Mouse (Mus musculus) forebrain, embryonic 11.5 days (tissue): ENCODE results near the gene Ccdc93. TPM values are rescaled to one million over a fixed set of nuclear protein-coding genes. Genes with fewer than 3 reads are reported as not detected.
A peak's percentile ranks its signal among the peaks of the same experiment; 100 is the strongest.

Experiments used
- ATAC-seq: fragments of 200-750 bp; cut with Nextera tagmentation; replicated peaks from 2 replicates; pipeline ENCODE4 v1.8.0; 2017; ENCODE audit warnings: moderate TSS enrichment; ENCODE audit not compliant: low FRiP score
- DNase-seq: peaks from one replicate; pipeline ENCODE4 v3.0.0-alpha.2; 2017; ENCODE audit warnings: low spot score
- H3K27ac ChIP-seq: fragments of 300-500 bp; sonication (generic); 2 replicates; pipeline ENCODE4 v1.5.1; 2014; ENCODE audit warnings: low read depth, low read length
- H3K27me3 ChIP-seq: fragments of 300-500 bp; sonication (generic); 2 replicates; pipeline ENCODE4 v1.6.1; 2014; ENCODE audit warnings: mild to moderate bottlenecking, low read length, mixed read lengths; ENCODE audit not compliant: control insufficient read depth, insufficient read depth
- H3K36me3 ChIP-seq: fragments of 300-500 bp; sonication (generic); 2 replicates; pipeline ENCODE4 v1.6.1; 2014; ENCODE audit warnings: mild to moderate bottlenecking, low read length, moderate library complexity, mixed read lengths; ENCODE audit not compliant: control insufficient read depth, insufficient read depth
- H3K4me1 ChIP-seq: fragments of 300-500 bp; sonication (generic); replicated peaks from 2 replicates; pipeline ENCODE4 v1.6.1; 2014; ENCODE audit warnings: low read length, mixed read lengths; ENCODE audit not compliant: control insufficient read depth, insufficient read depth
- H3K4me2 ChIP-seq: fragments of 300-500 bp; sonication (generic); 2 replicates; pipeline ENCODE4 v1.6.1; 2014; ENCODE audit warnings: low read depth, mild to moderate bottlenecking, low read length, moderate library complexity, mixed read lengths; ENCODE audit not compliant: severe bottlenecking
- H3K4me3 ChIP-seq: fragments of 300-500 bp; sonication (generic); 2 replicates; pipeline ENCODE4 v1.5.1; 2014; ENCODE audit warnings: low read depth, low read length
- H3K9ac ChIP-seq: fragments of 300-500 bp; sonication (generic); 2 replicates; pipeline ENCODE4 v1.6.1; 2014; ENCODE audit warnings: low read length
- H3K9me3 ChIP-seq: fragments of 300-500 bp; sonication (generic); 2 replicates; pipeline ENCODE4 v1.6.1; 2016; ENCODE audit warnings: low read length, mixed read lengths; ENCODE audit not compliant: control insufficient read depth
- WGBS: fragments of 180-500 bp; shearing (Covaris S2); extraction: QIAGEN DNeasy Blood & Tissue Kit; methylation state at CpG from one replicate; pipeline ENCODE4 v1.1.7; 2014; 5-methylcytosine and 5-hydroxymethylcytosine counted together
- polyA plus RNA-seq: library from polyadenylated mRNA; unstranded; fragments of >200 nt; fragmentation: Nextera tagmentation; extraction: Ambion mirVana; gene quantifications from 2 replicates; pipeline ENCODE4 v1.2.1, GENCODE M21; 2014

Gene Ccdc93
- polyA plus RNA-seq, 1 experiment from 2014 or later = 10.7 TPM

- Histone ChIP-seq H3K36me3 (no peaks in the 10 kb centered on the region), H3K9ac (no peak overlapping the region), H3K4me3 (no peak overlapping the region), H3K27ac (no peak overlapping the region), H3K4me2 (no peak overlapping the region), H3K9me3 (no peaks in the 10 kb centered on the region), H3K4me1 (no peaks in the 10 kb centered on the region), H3K27me3 (no peaks in the 10 kb centered on the region)
- 95% methylated on average over 5 of the region's 5 CpGs for WGBS
- no peak for DNase-seq
- ATAC-seq = no peak
Observed at GRCm38 (mm10) chr1:121477716-121478115, 46.9 kb downstream of the Ccdc93 start.

- Histone ChIP-seq H3K4me3 (no peak overlapping the region), H3K36me3 (no peaks in the 10 kb centered on the region; the same call in 1 of the 2 replicates), H3K4me1 (no peaks in the 10 kb centered on the region), H3K9me3 (no peaks in the 10 kb centered on the region), H3K9ac (no peak overlapping the region), H3K4me2 (no peak overlapping the region), H3K27ac (no peak overlapping the region), H3K27me3 (no peaks in the 10 kb centered on the region)
- ATAC-seq = no peak
- DNase-seq = no peak
- WGBS = 88% methylated on average over 12 of the region's 12 CpGs
Observed at GRCm38 (mm10) chr1:121478284-121478980, 47.6 kb downstream of the Ccdc93 start.

- ATAC-seq (no peak), DNase-seq (no peak)
- H3K4me1 ChIP-seq = no peaks in the 10 kb centered on the region
- H3K9ac ChIP-seq = no peak overlapping the region
- H3K4me2 ChIP-seq = no peak overlapping the region
- WGBS = 95% methylated on average over 5 of the region's 5 CpGs
- no peaks in the 10 kb centered on the region for H3K27me3 ChIP-seq
- no peak overlapping the region for H3K4me3 ChIP-seq
- H3K9me3 ChIP-seq = no peaks in the 10 kb centered on the region
- no peak overlapping the region for H3K27ac ChIP-seq
- H3K36me3 ChIP-seq = no peaks in the 10 kb centered on the region; the same call in 1 of the 2 replicates
Observed at GRCm38 (mm10) chr1:121479403-121479802, 48.6 kb downstream of the Ccdc93 start.

GRCm38 (mm10) chr1:121483091-121483490 is 52.2 kb downstream of the Ccdc93 start:
- H3K9ac ChIP-seq = no peak overlapping the region
- no peaks in the 10 kb centered on the region; the same call in 1 of the 2 replicates for H3K36me3 ChIP-seq
- H3K4me1 ChIP-seq = no peaks in the 10 kb centered on the region
- WGBS = 92% methylated on average over 4 of the region's 4 CpGs
- no peak overlapping the region for H3K4me3 ChIP-seq
- no peaks in the 10 kb centered on the region for H3K27me3 ChIP-seq
- DNase-seq (no peak), ATAC-seq (no peak)
- H3K9me3 ChIP-seq = no peaks in the 10 kb centered on the region
- H3K4me2 ChIP-seq = no peak overlapping the region
- no peak overlapping the region for H3K27ac ChIP-seq

- WGBS = 89% methylated on average over 6 of the region's 6 CpGs
- Histone ChIP-seq H3K9me3 (no peaks in the 10 kb centered on the region), H3K4me3 (no peak overlapping the region), H3K4me2 (no peak overlapping the region), H3K27ac (no peak overlapping the region), H3K4me1 (no peaks in the 10 kb centered on the region), H3K9ac (no peak overlapping the region), H3K27me3 (no peaks in the 10 kb centered on the region), H3K36me3 (no peaks in the 10 kb centered on the region; the same call in 1 of the 2 replicates)
- no peak for DNase-seq
- ATAC-seq = no peak
Observed at GRCm38 (mm10) chr1:121486803-121487202, 56.0 kb downstream of the Ccdc93 start.

- H3K36me3 ChIP-seq = no peaks in the 10 kb centered on the region
- WGBS = 27% methylated on average over 5 of the region's 5 CpGs
- no peak overlapping the region for H3K27ac ChIP-seq
- no peaks in the 10 kb centered on the region for H3K9me3 ChIP-seq
- ATAC-seq (peak; percentile 60; the same call in 1 of the 2 replicates), DNase-seq (no peak)
- no peaks in the 10 kb centered on the region for H3K4me1 ChIP-seq
- no peak overlapping the region for H3K4me2 ChIP-seq
- H3K4me3 ChIP-seq = no peak overlapping the region
- H3K9ac ChIP-seq = no peak overlapping the region
- no peaks in the 10 kb centered on the region for H3K27me3 ChIP-seq
Observed at GRCm38 (mm10) chr1:121490241-121490640, 59.4 kb downstream of the Ccdc93 start.

- H3K27me3 ChIP-seq = no peaks in the 10 kb centered on the region
- DNase-seq (no peak), ATAC-seq (no peak)
- H3K9ac ChIP-seq = no peak overlapping the region
- 95% methylated on average over 4 of the region's 4 CpGs for WGBS
- H3K4me3 ChIP-seq = no peak overlapping the region
- H3K4me2 ChIP-seq = no peak overlapping the region
- no peaks in the 10 kb centered on the region; the same call in 1 of the 2 replicates for H3K36me3 ChIP-seq
- H3K27ac ChIP-seq = no peak overlapping the region
- no peaks in the 10 kb centered on the region for H3K9me3 ChIP-seq
- H3K4me1 ChIP-seq = no peaks in the 10 kb centered on the region
Observed at GRCm38 (mm10) chr1:121497093-121497492, 66.2 kb downstream of the Ccdc93 start.

- no peak overlapping the region for H3K9ac ChIP-seq
- H3K27ac ChIP-seq = no peak overlapping the region
- H3K27me3 ChIP-seq = no peaks in the 10 kb centered on the region
- no peak overlapping the region for H3K4me2 ChIP-seq
- no peak overlapping the region for H3K4me3 ChIP-seq
- ATAC-seq (no peak), DNase-seq (no peak)
- H3K36me3 ChIP-seq = no peaks in the 10 kb centered on the region
- 84% methylated on average over 2 of the region's 2 CpGs for WGBS
- H3K9me3 ChIP-seq = no peaks in the 10 kb centered on the region
- no peaks in the 10 kb centered on the region for H3K4me1 ChIP-seq
Observed at GRCm38 (mm10) chr1:121508729-121509128, 77.9 kb downstream of the Ccdc93 start.
